Mouse (Mus musculus): ENCODE measurements around the gene Lrrc59. TPM values are rescaled to one million over a fixed set of nuclear protein-coding genes. Genes with fewer than 3 reads are reported as not detected.
"Not testable (repeated sequence)": the region's sequence is repeated elsewhere in the genome, so short reads cannot be mapped to it uniquely, and the experiment has no call there.

Gene Lrrc59
- polyA plus RNA-seq, 1 experiment from 2014 or later, result 104 TPM

DNA sequence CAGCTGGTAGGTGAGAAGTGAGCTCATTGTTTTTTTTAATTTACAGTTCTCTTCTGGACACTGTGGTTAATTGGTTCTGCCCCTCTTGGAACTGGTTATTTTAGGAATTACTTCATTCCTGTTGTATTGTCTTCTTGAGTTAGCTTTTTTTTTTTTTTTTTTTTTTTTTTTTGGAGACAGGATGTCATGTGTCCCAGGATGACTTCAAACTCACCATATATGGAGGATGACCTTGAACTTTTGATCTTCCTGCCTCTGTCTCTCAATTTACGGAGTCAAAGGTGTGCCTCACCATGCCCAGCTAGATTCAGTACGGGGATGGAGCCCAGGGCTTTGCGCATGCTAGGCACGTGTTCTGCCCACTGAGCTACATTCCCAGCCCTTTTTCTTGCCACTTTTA, 52.1 kb downstream of the Lrrc59 start:
- Histone ChIP-seq H3K9ac (ENCODE audit: low read length) (no peak overlapping the region), H3K36me3 (ENCODE audit: control insufficient read depth, insufficient read depth, low read length) (no peaks in the 10 kb centered on the region), H3K27ac (replicated peaks in 1 of 2; ENCODE audit: control insufficient read depth in 1 of 2, insufficient read depth in 1 of 2, low read depth in 2 of 2, low read length in 2 of 2) (no peak overlapping the region), H3K4me2 (ENCODE audit: low read length) (no peak overlapping the region), H3K27me3 (ENCODE audit: control insufficient read depth, insufficient read depth, low read length) (no peaks in the 10 kb centered on the region), H3K4me3 (ENCODE audit: control insufficient read depth in 1 of 2, insufficient read depth in 1 of 2, low read depth in 1 of 2, low read length in 2 of 2) (no peak overlapping the region), H3K4me1 (ENCODE audit: control insufficient read depth in 2 of 2, insufficient read depth in 2 of 2, low read length in 2 of 2) (peaks cover 2 to 5% of the 10 kb centered on the region in 2 experiments; a peak in 2 of 4 replicates), H3K9me3 (ENCODE audit: control insufficient read depth, low read length) (0 out of 2 replicates have a peak, but pooled peaks cover 3% of the 10 kb centered on the region)
- no peak for ATAC-seq (ENCODE audit: insufficient number of reproducible peaks, insufficient read depth, low FRiP score, low read depth)
- WGBS, result 78% methylated on average over 4 of the region's 4 CpGs

GRCm38 (mm10) chr11:94682427-94682826, 52.9 kb downstream of the Lrrc59 start:
- Histone ChIP-seq H3K36me3 (ENCODE audit: control insufficient read depth, insufficient read depth, low read length) (no peaks in the 10 kb centered on the region), H3K9ac (ENCODE audit: low read length) (no peak overlapping the region), H3K4me1 (ENCODE audit: control insufficient read depth in 2 of 2, insufficient read depth in 2 of 2, low read length in 2 of 2) (peaks cover 2 to 5% of the 10 kb centered on the region in 2 experiments; a peak in 1 of 4 replicates), H3K4me2 (ENCODE audit: low read length) (no peak overlapping the region), H3K27ac (replicated peaks in 1 of 2; ENCODE audit: control insufficient read depth in 1 of 2, insufficient read depth in 1 of 2, low read depth in 2 of 2, low read length in 2 of 2) (no peak overlapping the region), H3K4me3 (ENCODE audit: control insufficient read depth in 1 of 2, insufficient read depth in 1 of 2, low read depth in 1 of 2, low read length in 2 of 2) (no peak overlapping the region), H3K27me3 (ENCODE audit: control insufficient read depth, insufficient read depth, low read length) (no peaks in the 10 kb centered on the region), H3K9me3 (ENCODE audit: control insufficient read depth, low read length) (0 out of 2 replicates have a peak, but pooled peaks cover 3% of the 10 kb centered on the region)
- 78% methylated on average over 7 of the region's 7 CpGs for WGBS
- no peak for ATAC-seq (ENCODE audit: insufficient number of reproducible peaks, insufficient read depth, low FRiP score, low read depth)

DNA sequence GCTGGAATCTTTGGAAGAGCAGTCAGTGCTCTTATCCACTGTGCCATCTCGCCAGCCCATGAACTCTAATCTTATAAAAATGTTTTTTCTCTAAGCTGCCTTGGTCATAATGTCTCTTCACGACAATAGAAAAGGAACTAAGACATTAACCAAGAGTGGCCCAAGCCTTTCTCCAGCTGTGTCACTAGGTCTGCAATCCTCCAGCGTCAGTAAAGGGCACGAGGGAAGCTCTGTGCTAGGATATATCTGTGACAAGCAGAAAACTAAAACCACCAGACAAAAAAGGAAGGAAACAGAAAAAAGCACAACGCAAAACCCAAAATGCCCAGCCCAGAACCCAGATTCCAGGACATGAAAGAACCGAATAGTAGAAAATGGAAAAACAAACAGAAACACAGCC, 57.6 kb downstream of the Lrrc59 start:
- Histone ChIP-seq H3K9ac (ENCODE audit: low read length) (no peak overlapping the region), H3K4me3 (ENCODE audit: control insufficient read depth in 1 of 2, insufficient read depth in 1 of 2, low read depth in 1 of 2, low read length in 2 of 2) (no peak overlapping the region), H3K27ac (replicated peaks in 1 of 2; ENCODE audit: control insufficient read depth in 1 of 2, insufficient read depth in 1 of 2, low read depth in 2 of 2, low read length in 2 of 2) (no peak overlapping the region), H3K27me3 (ENCODE audit: control insufficient read depth, insufficient read depth, low read length) (no peaks in the 10 kb centered on the region), H3K4me2 (ENCODE audit: low read length) (no peak overlapping the region), H3K9me3 (ENCODE audit: control insufficient read depth, low read length) (no peaks in the 10 kb centered on the region), H3K4me1 (ENCODE audit: control insufficient read depth in 2 of 2, insufficient read depth in 2 of 2, low read length in 2 of 2) (no peaks in the 10 kb centered on the region; a peak in 1 of 4 replicates), H3K36me3 (ENCODE audit: control insufficient read depth, insufficient read depth, low read length) (no peaks in the 10 kb centered on the region)
- no peak for ATAC-seq (ENCODE audit: insufficient number of reproducible peaks, insufficient read depth, low FRiP score, low read depth)
- WGBS, result 64% methylated on average over 6 of the region's 6 CpGs

DNA sequence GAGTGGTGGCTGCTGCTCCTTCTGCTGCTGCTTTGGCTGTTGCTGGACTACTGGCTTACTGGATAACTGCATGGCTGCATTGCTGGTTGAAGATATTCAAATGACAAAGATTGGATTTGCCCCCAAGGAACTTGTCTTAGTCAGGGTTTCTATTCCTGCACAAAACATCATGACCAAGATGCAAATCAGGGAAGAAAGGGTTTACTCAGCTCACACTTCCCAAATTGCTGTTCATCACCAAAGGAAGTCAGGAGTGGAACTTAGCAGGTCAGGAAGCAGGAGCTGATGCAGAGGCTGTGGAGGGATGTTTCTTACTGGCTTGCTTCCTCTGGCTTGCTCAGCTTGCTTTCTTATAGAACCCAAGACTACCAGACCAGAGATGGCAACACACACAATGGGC, 62.9 kb downstream of the Lrrc59 start:
- H3K4me3 ChIP-seq (ENCODE audit: control insufficient read depth in 1 of 2, insufficient read depth in 1 of 2, low read depth in 1 of 2, low read length in 2 of 2); H3K4me1 ChIP-seq (ENCODE audit: control insufficient read depth in 2 of 2, insufficient read depth in 2 of 2, low read length in 2 of 2); H3K27ac ChIP-seq (replicated peaks in 1 of 2; ENCODE audit: control insufficient read depth in 1 of 2, insufficient read depth in 1 of 2, low read depth in 2 of 2, low read length in 2 of 2); H3K9me3 ChIP-seq (ENCODE audit: control insufficient read depth, low read length); H3K4me2 ChIP-seq (ENCODE audit: low read length); H3K27me3 ChIP-seq (ENCODE audit: control insufficient read depth, insufficient read depth, low read length); ATAC-seq (ENCODE audit: insufficient number of reproducible peaks, insufficient read depth, low FRiP score, low read depth); H3K9ac ChIP-seq (ENCODE audit: low read length); H3K36me3 ChIP-seq (ENCODE audit: control insufficient read depth, insufficient read depth, low read length): not testable (repeated sequence)

Other genes with a start within 250 kb of the Lrrc59 start
- gene Abcc3, start 236.8 kb upstream of the Lrrc59 start, polyA plus RNA-seq (2014; fragmentation: Nextera tagmentation; extraction: Ambion mirVana), result 0.49 and 1.2 TPM in 2 replicates
- gene Cacna1g, start 155.6 kb upstream of the Lrrc59 start, polyA plus RNA-seq (2014; fragmentation: Nextera tagmentation; extraction: Ambion mirVana), result 7.7 TPM in 2 replicates
- gene Spata20, start 143.6 kb upstream of the Lrrc59 start, polyA plus RNA-seq (2014; fragmentation: Nextera tagmentation; extraction: Ambion mirVana), result not detected in 2 replicates
- gene Epn3, start 129.8 kb upstream of the Lrrc59 start, polyA plus RNA-seq (2014; fragmentation: Nextera tagmentation; extraction: Ambion mirVana), result 11.4 TPM in 2 replicates
- gene Mycbpap, start 108.0 kb upstream of the Lrrc59 start, polyA plus RNA-seq (2014; fragmentation: Nextera tagmentation; extraction: Ambion mirVana), result 4.7 and 6.6 TPM in 2 replicates
- gene Rsad1, start 80.5 kb upstream of the Lrrc59 start, polyA plus RNA-seq (2014; fragmentation: Nextera tagmentation; extraction: Ambion mirVana), result 5.4 and 6.9 TPM in 2 replicates
- gene Chad, start 64.7 kb upstream of the Lrrc59 start, polyA plus RNA-seq (2014; fragmentation: Nextera tagmentation; extraction: Ambion mirVana), result 0.15 and 0.42 TPM in 2 replicates
- gene Acsf2, start 27.9 kb upstream of the Lrrc59 start, polyA plus RNA-seq (2014; fragmentation: Nextera tagmentation; extraction: Ambion mirVana), result 3.9 and 4.0 TPM in 2 replicates
- 131 and 147 TPM in 2 replicates for gene Mrpl27, start 24.0 kb downstream of the Lrrc59 start, polyA plus RNA-seq (2014; fragmentation: Nextera tagmentation; extraction: Ambion mirVana)
- 10.2 and 11.7 TPM in 2 replicates for gene Eme1, start 24.2 kb downstream of the Lrrc59 start, polyA plus RNA-seq (2014; fragmentation: Nextera tagmentation; extraction: Ambion mirVana)
- gene Xylt2, start 47.7 kb downstream of the Lrrc59 start, polyA plus RNA-seq (2014; fragmentation: Nextera tagmentation; extraction: Ambion mirVana), result 10.4 and 13.8 TPM in 2 replicates
- gene Gm11541, start 74.7 kb downstream of the Lrrc59 start, polyA plus RNA-seq (2014; fragmentation: Nextera tagmentation; extraction: Ambion mirVana), result not detected in 2 replicates
- 0.18 TPM in 1 of 2 replicates, not detected in the other for gene Cdc34b, start 112.0 kb downstream of the Lrrc59 start, polyA plus RNA-seq (2014; fragmentation: Nextera tagmentation; extraction: Ambion mirVana)
- not detected in 2 replicates for gene Tmem92, start 152.9 kb downstream of the Lrrc59 start, polyA plus RNA-seq (2014; fragmentation: Nextera tagmentation; extraction: Ambion mirVana)